Mouse (Mus musculus) heart, adult 2 months (tissue): Measurements from ENCODE around the gene Plxnc1.

Source experiments
- CTCF ChIP-seq: fragments of 200-600 bp; IDR thresholded peaks from 2 replicates; pipeline ENCODE4 v1.8.1; 2022; ENCODE audit warnings: antibody characterized with exemption, mild to moderate bottlenecking, moderate library complexity
- POLR2A ChIP-seq: fragments of 200-500 bp; IDR thresholded peaks from 2 replicates; pipeline ENCODE4 v1.6.1; 2011; ENCODE audit warnings: mild to moderate bottlenecking, low read depth, low read length, control low read depth; ENCODE audit not compliant: insufficient read depth

DNA sequence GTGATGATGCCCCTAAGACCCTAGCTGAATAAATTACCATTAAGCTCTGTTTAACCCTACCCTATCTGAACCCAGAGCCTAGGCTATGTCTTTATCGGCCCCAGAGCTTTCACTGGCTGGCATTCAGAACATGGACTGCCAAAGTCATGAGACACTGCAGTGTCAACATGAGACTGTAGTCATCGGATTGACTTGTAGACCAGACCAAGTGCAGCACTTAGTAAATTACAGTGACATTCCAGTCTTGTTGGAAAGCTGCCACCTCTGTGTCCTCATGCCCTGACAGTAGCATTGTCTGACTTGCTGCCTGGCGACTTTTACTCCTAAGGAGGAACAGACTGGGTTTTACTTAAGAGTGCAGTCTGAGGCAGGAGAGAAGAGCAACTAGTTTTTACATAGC, 155.4 kb downstream of the Plxnc1 start:
- TF ChIP-seq POLR2A (0 out of 2 replicates have a peak, but pooled peaks have one; percentile 13), CTCF (no peak)
